ENCODE assay signal across 20 mouse cellular contexts in the genomic region with DNA sequence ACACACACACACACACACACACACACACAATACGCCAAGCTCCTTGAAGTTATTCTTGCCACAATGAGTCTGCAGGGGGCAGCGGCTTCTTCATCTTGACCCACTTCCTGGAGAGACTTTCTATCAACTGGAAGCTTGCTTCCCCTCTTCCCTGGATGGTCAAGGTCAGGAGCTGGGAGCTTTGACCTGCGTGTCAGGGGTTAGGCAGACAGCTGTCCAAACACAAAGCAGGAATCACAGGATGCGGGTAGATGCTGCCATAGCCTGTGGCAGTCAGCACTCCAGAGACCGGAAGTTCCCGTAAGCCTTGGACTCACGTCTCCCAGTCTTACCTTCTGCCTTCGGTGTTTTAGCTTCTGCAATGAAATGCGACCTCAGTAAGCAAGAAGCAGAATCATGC. TPM values are rescaled to one million over a fixed set of nuclear protein-coding genes. Genes with fewer than 3 reads are reported as not detected.
DNase-seq lines count a peak whose midpoint lies in the region; ATAC-seq lines count a peak whose summit lies in the region.
"Had no signal": no experiment of that assay in that cellular context is flagged by ENCODE, and none has a peak within 500 bp of the region (broad histone marks: within the 10 kb centered on the region; RNA-seq: fewer than 3 reads in every experiment).

No protein-coding gene starts in this region.

- peak; percentile 27; the same call in 1 of the 2 replicates for ATAC-seq in frontal cortex, adult (ENCODE audit: low TSS enrichment)
- no peak for ATAC-seq in embryonic facial prominence, embryonic 11.5 days (replicated peaks; ENCODE audit: insufficient number of reproducible peaks, low FRiP score, low TSS enrichment, low read depth)
- ATAC-seq: forebrain, embryonic 16.5 days; intestine, embryonic 16.5 days had no signal

- intact Hi-C loops in heart, postnatal 10 days (cut with DNase I), result no loop called here

- H3K27ac ChIP-seq in embryonic facial prominence, embryonic 11.5 days (replicated peaks; ENCODE audit: low read depth, low read length), result no peak overlapping the region
- H3K27ac ChIP-seq: gastrocnemius, adult 2 months; heart, adult 2 months; heart, embryonic 15.5 days; hindbrain, embryonic 14.5 days; liver, embryonic 13.5 days; lung, embryonic 15.5 days had no signal

- DNase-seq in frontal cortex, postnatal 14 days (ENCODE audit: low spot score in 2 of 2), result no peak
- peak; percentile 27 for DNase-seq in R1 (ENCODE audit: low read depth, low spot score)
- DNase-seq in embryonic facial prominence, embryonic 11.5 days (ENCODE audit: low spot score), result peak; percentile 33
- DNase-seq in thymus, postnatal 25 days, result peak; percentile 40
- DNase-seq in layer of hippocampus, postnatal 14 days (ENCODE audit: low spot score in 2 of 2), result no peak
- no peak for DNase-seq in heart, postnatal 10 days
- no peak for DNase-seq in natural killer cell, adult 2 months (ENCODE audit: low spot score in 2 of 2)
- DNase-seq: adrenal gland, postnatal 14 days; cerebellum, adult 8-10 months; gastrocnemius, adult 2 months; heart, adult 2 months; liver, embryonic 13.5 days; right cerebral cortex, postnatal 4 days had no signal

- no peak overlapping the region for H3K9ac ChIP-seq in embryonic facial prominence, embryonic 11.5 days (replicated peaks; ENCODE audit: low read length)
- H3K9ac ChIP-seq: heart, embryonic 15.5 days; hindbrain, embryonic 14.5 days; liver, embryonic 13.5 days; lung, embryonic 15.5 days had no signal

- no peaks in the 10 kb centered on the region for H3K9me3 ChIP-seq in embryonic facial prominence, embryonic 11.5 days (replicated peaks; ENCODE audit: control insufficient read depth, low read length)
- H3K9me3 ChIP-seq: heart, embryonic 15.5 days; liver, embryonic 13.5 days; lung, embryonic 15.5 days had no signal

- no peak overlapping the region for H3K4me2 ChIP-seq in embryonic facial prominence, embryonic 11.5 days (ENCODE audit: low read depth, low read length)
- H3K4me2 ChIP-seq: heart, embryonic 15.5 days; hindbrain, embryonic 14.5 days; liver, embryonic 13.5 days; lung, embryonic 15.5 days had no signal

- 37% methylated on average over 9 of the region's 9 CpGs for WGBS in embryonic facial prominence, embryonic 11.5 days

- H3K4me3 ChIP-seq in embryonic facial prominence, embryonic 11.5 days (ENCODE audit: low read depth, low read length), result no peak overlapping the region
- H3K4me3 ChIP-seq: erythroblast, embryonic 14.5 days; gastrocnemius, adult 2 months; heart, adult 2 months; heart, embryonic 15.5 days; liver, embryonic 13.5 days; lung, embryonic 15.5 days had no signal

- H3K4me1 ChIP-seq in embryonic facial prominence, embryonic 11.5 days (ENCODE audit: control insufficient read depth, insufficient read depth, low read length), result 0 out of 2 replicates have a peak, but pooled peaks cover 2% of the 10 kb centered on the region
- H3K4me1 ChIP-seq: heart, embryonic 15.5 days; liver, embryonic 13.5 days; lung, embryonic 15.5 days had no signal

- no peaks in the 10 kb centered on the region for H3K36me3 ChIP-seq in embryonic facial prominence, embryonic 11.5 days (replicated peaks; ENCODE audit: control insufficient read depth, insufficient read depth, low read depth, low read length)
- H3K36me3 ChIP-seq: heart, embryonic 15.5 days; liver, embryonic 13.5 days; lung, embryonic 15.5 days had no signal

- H3K27me3 ChIP-seq in embryonic facial prominence, embryonic 11.5 days (ENCODE audit: control insufficient read depth, insufficient read depth, low read length), result no peaks in the 10 kb centered on the region
- H3K27me3 ChIP-seq: heart, embryonic 15.5 days; liver, embryonic 13.5 days; lung, embryonic 15.5 days had no signal

RNA-seq across cellular contexts. Expression of gene Fzd10, which starts 38.1 kb away (rescaled TPM):
- polyA plus RNA-seq in embryonic facial prominence, embryonic 11.5 days (2014; fragmentation: Nextera tagmentation; extraction: Ambion mirVana), result 5.5 and 5.6 TPM in 2 replicates
- 1 to 10 TPM; 1.5 to 2.9 TPM for total RNA-seq in layer of hippocampus, postnatal 14 days (2021)
- under 1 TPM; 0.17 to 0.25 TPM for total RNA-seq in heart, postnatal 10 days (2021)
- total RNA-seq: heart, adult 2 months had no signal
- polyA plus RNA-seq: erythroblast, embryonic 14.5 days had no signal

Comparison
In these comparisons a context has a peak if more than half of its experiments do, and no peak if none do; other contexts are left out.
1. DNase-seq: peak in R1 (single experiment), embryonic facial prominence, embryonic 11.5 days (single experiment) and thymus, postnatal 25 days (single experiment); none in frontal cortex, postnatal 14 days (0 of 2), layer of hippocampus, postnatal 14 days (0 of 2), heart, postnatal 10 days (0 of 2) and natural killer cell, adult 2 months (0 of 2).